Mouse (Mus musculus) mouse embryonic stem cell (cell line): Measurements from ENCODE around the gene Mapkbp1.

Experiments used
- in situ Hi-C, 2 experiments: fragments of 300-500 bp; cut with MboI; formaldehyde crosslinking; loops; 1 replicate in 1 of 2; 3 replicates in 1 of 2; pipeline ENCODE4 v1.14.3; 2019 to 2020; ENCODE audit warnings: low sequenced_read_pairs in 2 of 2, low pct_unique_long_range_greater_than_20kb in 1 of 2, mixed read lengths in 1 of 2; ENCODE audit not compliant: unreplicated experiment in 1 of 2

Gene Mapkbp1

GRCm38 (mm10) chr2:120001956-120002355 is 29.5 kb downstream of the Mapkbp1 start:
- in situ Hi-C loops = no loop called here

GRCm38 (mm10) chr2:120003970-120004369 is 31.5 kb downstream of the Mapkbp1 start:
- in situ Hi-C loops = no loop called here

GRCm38 (mm10) chr2:120006696-120007095 is 34.2 kb downstream of the Mapkbp1 start:
- in situ Hi-C loops = no loop called here

- in situ Hi-C loops = no loop called here
Measured at GRCm38 (mm10) chr2:120007680-120008210, 35.2 kb downstream of the Mapkbp1 start.

GRCm38 (mm10) chr2:120008672-120009071 is 36.2 kb downstream of the Mapkbp1 start:
- in situ Hi-C loops = no loop called here

GRCm38 (mm10) chr2:120011462-120012200 is 39.1 kb downstream of the Mapkbp1 start:
- in situ Hi-C loops = no loop called here

GRCm38 (mm10) chr2:120012924-120013323 is 40.4 kb downstream of the Mapkbp1 start:
- in situ Hi-C loops = no loop called here

- in situ Hi-C loops = no loop called here
Measured at GRCm38 (mm10) chr2:120013831-120014486, 41.5 kb downstream of the Mapkbp1 start.

- in situ Hi-C loops = no loop called here
Measured at GRCm38 (mm10) chr2:120015882-120016281, 43.4 kb downstream of the Mapkbp1 start.

- in situ Hi-C loops = no loop called here
Measured at GRCm38 (mm10) chr2:120017599-120017998, 45.1 kb downstream of the Mapkbp1 start.

GRCm38 (mm10) chr2:120024337-120024736 is 51.8 kb downstream of the Mapkbp1 start:
- in situ Hi-C loops = no loop called here

- in situ Hi-C loops = no loop called here
Measured at GRCm38 (mm10) chr2:120026984-120027949, 54.8 kb downstream of the Mapkbp1 start, which contains the start of the genes Jmjd7 and Gm28042. Gene Jmjd7, plus strand, starts transcription at chr2:120027483. Gene Gm28042, plus strand, starts transcription at chr2:120027493.

- in situ Hi-C loops = no loop called here
Measured at GRCm38 (mm10) chr2:120027950-120028331, 55.4 kb downstream of the Mapkbp1 start.

- in situ Hi-C loops = no loop called here
Measured at GRCm38 (mm10) chr2:120030380-120030779, 57.9 kb downstream of the Mapkbp1 start.

- in situ Hi-C loops = no loop called here
Measured at GRCm38 (mm10) chr2:120032726-120033467, 60.4 kb downstream of the Mapkbp1 start, which contains the start of gene Pla2g4b. Gene Pla2g4b, plus strand, starts transcription at chr2:120033417.

GRCm38 (mm10) chr2:120033726-120034125 is 61.2 kb downstream of the Mapkbp1 start:
- in situ Hi-C loops = no loop called here

- in situ Hi-C loops = no loop called here
Measured at GRCm38 (mm10) chr2:120037744-120038143, 65.2 kb downstream of the Mapkbp1 start.

- in situ Hi-C loops = no loop called here
Measured at GRCm38 (mm10) chr2:120040991-120041390, 68.5 kb downstream of the Mapkbp1 start.
